Mouse (Mus musculus) left cerebral cortex, adult 2 months (tissue): ENCODE measurements around the gene Zcchc7. TPM values are rescaled to one million over a fixed set of nuclear protein-coding genes. Genes with fewer than 3 reads are reported as not detected.

Experiments used
- DNase-seq, 2 experiments: peaks; one replicate each; pipeline ENCODE4 v3.0.0; 2021 to 2022; ENCODE audit warnings: low spot score in 2 of 2, mixed read lengths in 1 of 2; ENCODE audit errors: extremely low spot score in 1 of 2
- H3K27ac ChIP-seq: fragments of 200-600 bp; 2 replicates; pipeline ENCODE4 v1.8.1; 2022
- H3K4me3 ChIP-seq: fragments of 200-600 bp; 2 replicates; pipeline ENCODE4 v1.8.1; 2022
- CTCF ChIP-seq: fragments of 200-600 bp; IDR thresholded peaks from 2 replicates; pipeline ENCODE4 v1.8.1; 2022; ENCODE audit warnings: antibody characterized with exemption, mild to moderate bottlenecking, moderate library complexity
- intact Hi-C: fragments of 180-260 bp; cut with DNase I; formaldehyde crosslinking; loops from one replicate; pipeline ENCODE4 v1.15.1; 2025
- total RNA-seq, 2 experiments: library from RNA; stranded (reverse); gene quantifications; 2 replicates each; pipeline ENCODE4 v1.2.3; 2021

Gene Zcchc7
- total RNA-seq, 2 experiments from 2014 or later, result 63.1 to 71.7 TPM

DNA sequence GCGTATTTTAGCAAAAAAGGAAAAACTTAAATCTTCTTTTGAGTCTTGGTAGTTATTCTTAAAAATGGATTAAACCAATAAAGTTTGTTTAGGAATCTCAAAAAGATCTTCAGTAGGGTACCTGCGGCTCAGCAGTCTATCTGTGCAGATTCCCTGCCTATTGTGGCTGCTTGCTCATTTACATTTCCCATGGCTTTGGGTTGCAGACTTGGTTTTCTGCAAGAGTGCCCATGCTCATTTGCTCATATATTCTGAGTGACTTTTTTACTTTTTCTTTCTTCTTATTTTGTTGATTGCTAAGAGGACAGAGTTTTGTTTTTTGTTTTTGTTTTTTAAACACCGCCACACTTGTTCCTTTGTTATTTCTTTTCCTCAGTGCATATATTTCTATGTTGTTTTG is 19.2 kb downstream of the Zcchc7 start:
- H3K27ac ChIP-seq, result no peak overlapping the region
- no peak for DNase-seq
- H3K4me3 ChIP-seq, result no peak overlapping the region
- intact Hi-C loops, result no loop called here
- no peak for TF ChIP-seq CTCF

DNA sequence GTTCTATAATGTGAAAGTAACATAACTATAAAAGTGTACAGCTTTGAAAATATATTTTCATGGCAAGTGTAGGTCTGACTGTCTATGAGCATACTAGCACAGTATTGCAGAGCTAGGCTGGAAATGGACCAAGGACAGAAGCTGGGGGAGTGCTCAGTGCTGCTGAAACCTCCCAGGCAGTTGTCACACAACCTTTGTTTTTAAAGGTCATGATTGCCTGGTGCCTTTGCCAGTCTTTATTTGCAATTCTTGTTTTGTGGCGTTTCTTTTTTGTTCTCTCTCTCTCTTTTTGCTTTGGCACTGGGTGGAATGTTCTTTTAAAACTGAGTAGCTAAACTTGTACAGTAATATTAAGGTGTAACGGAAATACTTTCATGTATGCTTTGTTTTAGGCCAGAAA is 21.0 kb downstream of the Zcchc7 start:
- DNase-seq, result no peak
- TF ChIP-seq CTCF, result no peak
- no peak overlapping the region for H3K27ac ChIP-seq
- intact Hi-C loops, result no loop called here
- H3K4me3 ChIP-seq, result no peak overlapping the region

DNA sequence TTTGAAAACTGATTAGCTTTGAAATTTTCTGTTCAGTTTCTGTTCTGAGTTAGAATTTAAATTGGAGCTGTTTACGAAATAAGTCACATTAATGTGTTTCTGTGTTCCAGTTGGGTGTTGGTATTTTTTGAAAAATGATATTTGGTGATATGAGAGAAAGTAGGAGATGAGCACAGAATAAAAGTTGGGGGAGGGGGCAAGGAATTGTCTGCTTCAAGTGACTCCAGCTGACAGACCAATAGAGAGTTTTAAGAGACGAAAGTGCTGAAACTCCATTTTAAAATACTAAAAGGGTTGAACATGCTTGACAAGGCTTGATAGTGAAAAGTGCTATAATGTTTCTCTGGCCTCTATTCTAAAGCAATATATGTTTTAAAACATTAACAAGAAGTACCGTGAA is 21.4 kb downstream of the Zcchc7 start:
- H3K4me3 ChIP-seq, result no peak overlapping the region
- intact Hi-C loops, result no loop called here
- no peak for DNase-seq
- H3K27ac ChIP-seq, result no peak overlapping the region
- no peak for TF ChIP-seq CTCF

DNA sequence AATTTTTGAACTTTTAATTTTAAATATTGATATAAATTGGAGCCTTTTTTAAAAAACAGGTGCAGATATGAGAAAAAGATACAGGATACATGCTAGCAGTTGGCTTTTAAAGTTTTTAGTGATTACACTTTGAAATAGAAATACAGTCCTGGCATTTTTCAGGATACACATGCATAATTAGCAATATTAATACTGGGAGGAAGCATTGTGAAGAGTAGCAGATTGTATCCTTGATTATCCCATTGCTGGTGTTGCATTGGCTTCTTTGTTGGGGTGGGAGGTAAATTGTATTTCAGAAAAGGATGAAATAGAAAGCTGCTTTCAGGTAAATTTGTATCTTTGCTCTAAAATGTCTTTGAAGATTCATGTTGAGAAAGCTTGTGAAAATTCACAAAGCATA is 22.0 kb downstream of the Zcchc7 start:
- no peak for TF ChIP-seq CTCF
- no peak for DNase-seq
- Histone ChIP-seq H3K27ac (no peak overlapping the region), H3K4me3 (no peak overlapping the region)
- intact Hi-C loops, result no loop called here

DNA sequence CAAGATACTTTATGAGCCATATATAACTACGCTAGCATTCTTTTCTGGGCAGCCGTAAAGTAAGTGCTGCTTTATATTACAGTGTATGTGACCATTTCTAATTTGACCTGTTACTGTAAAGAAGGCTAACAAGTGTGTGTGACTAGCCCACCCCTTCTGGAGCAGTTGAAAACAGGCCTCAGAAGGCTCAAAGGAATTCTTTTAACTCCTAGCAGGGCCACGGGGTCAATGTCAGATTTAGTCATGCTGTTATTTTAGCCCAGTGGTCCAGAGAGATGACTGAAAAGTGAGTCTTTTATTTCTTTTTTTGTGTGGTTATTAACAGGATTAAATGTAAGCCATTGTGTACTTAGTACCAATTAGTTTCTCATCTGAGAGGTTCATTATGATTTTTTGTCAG is 22.6 kb downstream of the Zcchc7 start:
- Histone ChIP-seq H3K27ac (no peak overlapping the region), H3K4me3 (no peak overlapping the region)
- intact Hi-C loops, result no loop called here
- TF ChIP-seq CTCF, result no peak
- DNase-seq, result no peak

DNA sequence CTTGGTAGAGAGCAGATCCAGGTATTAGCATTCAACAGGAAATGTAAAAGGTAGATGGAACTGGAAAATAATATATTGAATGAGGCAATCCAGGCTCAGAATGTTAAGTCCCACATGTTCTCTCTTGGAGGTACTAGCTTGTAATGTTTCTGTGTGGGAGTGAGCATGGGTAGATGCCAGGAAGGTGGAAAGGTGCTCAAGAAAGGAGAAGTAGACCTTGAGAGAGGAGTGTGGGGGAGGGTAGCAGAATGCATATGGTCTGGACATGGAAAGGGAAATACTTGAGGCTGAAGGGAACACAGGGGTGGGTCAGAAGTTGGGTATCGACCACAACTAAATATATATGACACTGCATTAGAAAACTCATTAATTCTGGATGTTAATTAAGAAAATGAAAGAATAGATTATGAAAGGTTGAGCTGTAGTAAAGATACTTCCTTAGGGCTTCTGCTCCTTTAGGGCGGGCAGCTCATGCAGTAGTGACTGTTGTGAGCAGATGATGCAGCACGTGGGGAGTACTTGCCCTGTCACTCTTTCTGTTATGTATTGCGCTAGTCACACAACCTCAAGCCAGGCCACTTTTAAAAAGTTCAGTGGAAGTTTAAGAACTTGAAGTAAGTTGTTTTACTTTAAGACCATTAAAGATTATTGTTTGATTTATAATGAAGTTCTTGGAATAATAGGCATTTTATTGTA is 24.9 kb downstream of the Zcchc7 start:
- no peak for TF ChIP-seq CTCF
- Histone ChIP-seq H3K4me3 (no peak overlapping the region), H3K27ac (no peak overlapping the region)
- no peak for DNase-seq
- intact Hi-C loops, result no loop called here

DNA sequence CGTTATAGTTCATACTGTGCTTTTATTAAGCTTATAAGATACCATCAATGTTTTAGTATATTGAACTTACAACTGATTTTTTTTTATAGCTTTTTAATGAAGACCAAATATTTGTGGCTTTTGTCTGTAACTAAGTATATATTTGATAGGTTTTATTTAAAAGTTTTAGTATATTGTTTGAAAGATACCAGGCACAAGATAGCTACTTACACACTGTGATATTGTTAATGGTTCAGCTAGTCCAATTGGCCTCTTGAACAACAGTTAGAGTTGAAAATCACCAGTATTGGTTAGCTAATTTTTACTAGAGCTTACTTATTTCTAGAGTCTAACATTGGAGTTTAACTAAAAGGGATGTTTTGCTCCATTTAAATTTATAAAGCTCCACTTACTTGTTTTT is 25.8 kb downstream of the Zcchc7 start:
- intact Hi-C loops, result no loop called here
- no peak overlapping the region for H3K27ac ChIP-seq
- no peak for DNase-seq
- no peak for TF ChIP-seq CTCF
- no peak overlapping the region for H3K4me3 ChIP-seq

DNA sequence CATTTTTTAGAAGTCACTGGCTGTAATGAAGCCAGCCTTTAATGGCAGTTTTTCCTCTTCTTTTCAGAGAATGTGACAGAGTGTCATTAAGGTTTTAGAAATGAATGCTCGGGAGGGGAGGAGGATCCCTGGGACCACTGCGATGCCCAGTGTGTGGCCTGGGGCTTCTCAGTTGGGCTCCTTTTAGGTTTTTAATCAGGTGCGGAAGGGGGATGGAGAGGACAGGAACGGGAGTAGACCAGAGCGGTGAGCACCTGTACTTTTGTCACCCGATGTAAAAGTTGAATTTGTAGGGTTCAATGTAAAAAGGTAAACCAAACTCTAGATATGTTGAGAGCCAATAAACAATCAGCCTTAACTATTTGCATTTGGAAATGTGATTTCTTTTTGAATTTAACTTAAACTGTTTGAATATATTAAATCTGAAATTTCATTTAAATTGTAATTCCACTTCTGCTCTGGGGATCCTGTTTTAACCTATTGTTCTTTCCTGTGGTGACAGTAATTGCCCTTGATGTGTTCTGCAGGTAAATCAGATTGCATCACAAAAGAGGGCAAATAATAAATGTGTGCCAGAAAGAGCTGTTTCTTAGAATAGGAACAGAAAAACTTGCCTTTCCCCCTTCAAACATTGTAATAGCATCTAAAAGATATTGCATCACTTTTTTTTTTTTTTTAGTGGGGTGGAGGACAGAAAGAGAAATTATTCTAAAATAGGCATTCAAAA is 28.1 kb downstream of the Zcchc7 start:
- no peak for TF ChIP-seq CTCF
- Histone ChIP-seq H3K4me3 (no peak overlapping the region), H3K27ac (no peak overlapping the region)
- intact Hi-C loops, result no loop called here
- no peak for DNase-seq

DNA sequence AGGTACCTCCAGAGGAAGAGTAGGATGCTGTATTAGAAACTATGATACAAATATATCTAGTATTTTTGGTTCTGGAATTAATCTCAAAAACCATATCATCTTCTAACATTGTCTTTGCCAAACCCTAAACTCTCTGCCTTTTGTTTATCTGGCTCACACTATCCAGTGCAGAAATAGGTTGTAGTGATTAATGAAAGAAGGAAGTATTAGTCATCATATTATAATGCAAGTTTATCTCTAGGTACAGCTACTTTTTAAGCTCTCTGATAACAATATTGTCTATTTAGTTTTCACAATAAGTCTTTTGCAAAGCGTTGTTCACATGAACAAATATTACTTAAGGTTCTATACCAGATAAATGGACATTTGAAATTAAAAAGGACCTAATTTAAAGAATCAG is 57.2 kb downstream of the Zcchc7 start:
- no peak for TF ChIP-seq CTCF
- no peak overlapping the region for H3K4me3 ChIP-seq
- H3K27ac ChIP-seq, result no peak overlapping the region
- DNase-seq, result no peak
- intact Hi-C loops, result no loop called here

DNA sequence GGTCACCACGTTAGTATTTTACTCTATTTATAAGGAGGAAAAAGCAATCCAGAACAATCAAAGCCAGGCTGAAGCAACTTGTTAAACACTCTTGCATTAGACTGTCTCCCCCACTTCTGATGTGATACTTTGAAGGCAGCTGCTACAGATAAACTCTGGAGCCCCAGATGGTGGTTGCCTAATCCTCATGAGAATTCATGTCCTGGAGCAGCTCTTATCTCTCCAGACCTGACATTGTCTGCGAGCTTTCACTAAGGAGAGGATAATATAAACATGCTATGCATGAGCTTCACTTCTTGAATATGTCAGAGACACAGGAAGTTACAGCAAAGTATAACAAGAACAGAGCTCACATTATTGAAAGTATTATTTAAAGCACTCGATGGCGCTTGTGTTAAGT is 58.1 kb downstream of the Zcchc7 start:
- no peak for TF ChIP-seq CTCF
- DNase-seq, result no peak
- intact Hi-C loops, result no loop called here

DNA sequence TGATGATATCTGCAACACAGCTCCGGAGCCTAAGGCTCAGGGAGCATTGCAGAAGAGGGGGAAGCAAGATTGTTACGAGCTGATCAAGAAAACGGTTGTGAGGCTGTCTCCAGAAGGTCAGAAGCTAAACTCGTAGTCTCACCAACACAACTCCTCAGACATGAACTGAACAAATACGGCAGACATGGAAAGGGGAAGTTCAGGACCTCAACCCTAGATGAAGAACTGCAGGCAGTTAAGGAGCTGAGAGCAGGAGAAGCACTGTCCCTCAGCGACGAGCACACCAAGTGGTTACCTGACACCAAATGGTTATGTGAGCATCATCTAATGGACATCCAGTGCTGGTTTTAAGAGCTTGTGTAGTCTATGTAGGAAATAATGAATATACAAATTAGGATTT is 60.9 kb downstream of the Zcchc7 start:
- DNase-seq, result no peak
- Histone ChIP-seq H3K27ac (no peak overlapping the region), H3K4me3 (no peak overlapping the region)
- no peak for TF ChIP-seq CTCF
- intact Hi-C loops, result no loop called here

More for the DNA sequence above, 58.1 kb downstream of the Zcchc7 start:
- no peak overlapping the region for H3K4me3 ChIP-seq
- H3K27ac ChIP-seq, result no peak overlapping the region

DNA sequence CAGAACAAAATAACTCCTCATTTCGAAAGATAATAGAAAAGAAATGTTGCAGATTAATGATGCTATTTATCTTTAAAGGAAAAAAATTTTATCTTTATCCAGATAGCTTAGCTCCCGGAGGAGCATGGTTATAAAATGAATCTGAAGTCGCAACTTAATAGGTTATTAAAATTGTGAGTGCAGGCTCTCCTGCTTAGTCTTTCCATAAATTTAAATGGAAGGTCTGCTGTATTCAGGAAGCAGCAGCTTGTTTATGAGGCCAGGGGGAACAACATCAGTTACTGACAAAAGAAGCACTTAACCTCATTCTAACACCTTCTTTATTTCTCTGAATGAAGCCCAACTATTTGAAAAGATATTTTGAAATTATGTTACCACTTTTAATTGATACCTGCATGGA is 74.9 kb downstream of the Zcchc7 start:
- H3K4me3 ChIP-seq, result no peak overlapping the region
- TF ChIP-seq CTCF, result no peak
- intact Hi-C loops, result no loop called here
- DNase-seq, result no peak
- no peak overlapping the region for H3K27ac ChIP-seq

DNA sequence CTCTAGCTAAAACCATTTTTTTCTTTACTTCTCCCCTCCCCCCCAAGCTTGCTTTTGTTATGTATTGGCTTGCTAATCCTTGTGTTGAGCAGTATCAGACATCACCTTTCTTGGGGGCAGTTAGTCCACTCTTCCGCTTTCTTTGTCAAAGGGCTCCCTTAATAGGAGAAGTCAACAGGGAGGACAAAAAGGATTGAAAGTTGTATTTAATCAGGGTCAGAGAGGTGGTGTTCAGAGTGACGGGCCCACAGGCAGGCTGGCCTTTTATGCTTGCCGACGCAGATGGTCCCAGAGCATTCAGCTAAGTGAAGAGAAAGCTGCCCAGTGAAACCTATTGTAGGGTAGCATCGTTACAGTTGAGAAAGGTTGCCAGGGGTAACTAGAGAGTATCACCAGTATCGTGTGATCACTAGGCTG is 96.2 kb downstream of the Zcchc7 start:
- no peak for DNase-seq
- Histone ChIP-seq H3K27ac (no peak overlapping the region), H3K4me3 (no peak overlapping the region)
- intact Hi-C loops, result no loop called here
- TF ChIP-seq CTCF, result no peak
